Comparison of ENCODE assay signal across 12 mouse cellular contexts in genomic region chr9:106908715-106909114, GRCm38 (mm10). TPM values are rescaled to one million over a fixed set of nuclear protein-coding genes. Genes with fewer than 3 reads are reported as not detected.
A peak's percentile ranks its signal among the peaks of the same experiment; 100 is the strongest.
DNase-seq lines count a peak whose midpoint lies in the region; ATAC-seq and TF ChIP-seq lines count a peak whose summit lies in the region.
"Had no signal": no experiment of that assay in that cellular context is flagged by ENCODE, and none has a peak within 500 bp of the region (broad histone marks: within the 10 kb centered on the region; RNA-seq: fewer than 3 reads in every experiment).

No protein-coding gene starts in this region.

- H3K4me1 ChIP-seq in limb, embryonic 11.5 days (ENCODE audit: control insufficient read depth, insufficient read depth, low read length): 0 out of 2 replicates have a peak, but pooled peaks cover 2% of the 10 kb centered on the region
- H3K4me1 ChIP-seq in limb, embryonic 10.5 days: peaks cover 33% of the 10 kb centered on the region
- no peaks in the 10 kb centered on the region for H3K4me1 ChIP-seq in intestine, embryonic 14.5 days (replicated peaks; ENCODE audit: control insufficient read depth, insufficient read depth, low read length)
- H3K4me1 ChIP-seq in midbrain, embryonic 15.5 days: no peaks in the 10 kb centered on the region
- H3K4me1 ChIP-seq: heart, embryonic 13.5 days had no signal

- 27% methylated on average over 5 of the region's 5 CpGs for WGBS in limb, embryonic 11.5 days
- WGBS in limb, embryonic 10.5 days: 62% methylated on average over 5 of the region's 5 CpGs
- WGBS in intestine, embryonic 14.5 days: 37% methylated on average over 5 of the region's 5 CpGs
- 58% methylated on average over 5 of the region's 5 CpGs for WGBS in midbrain, embryonic 15.5 days

- no peak overlapping the region for H3K4me2 ChIP-seq in limb, embryonic 11.5 days (ENCODE audit: low read depth, severe bottlenecking)
- no peak overlapping the region for H3K4me2 ChIP-seq in intestine, embryonic 14.5 days (ENCODE audit: low read length)
- peak overlapping the region; percentile 18 for H3K4me2 ChIP-seq in myocyte (ENCODE audit: low read depth)
- no peak overlapping the region for H3K4me2 ChIP-seq in midbrain, embryonic 15.5 days
- H3K4me2 ChIP-seq: heart, embryonic 13.5 days had no signal

- no peak for TF ChIP-seq POLR2A in myocyte (IDR thresholded peaks at IDR 0.05; ENCODE audit: insufficient read length, low read depth)

- no peaks in the 10 kb centered on the region for H3K27me3 ChIP-seq in limb, embryonic 11.5 days (ENCODE audit: control insufficient read depth, insufficient read depth, low read length)
- no peaks in the 10 kb centered on the region for H3K27me3 ChIP-seq in limb, embryonic 10.5 days (ENCODE audit: low read depth, poor library complexity, severe bottlenecking)
- H3K27me3 ChIP-seq in intestine, embryonic 14.5 days (replicated peaks; ENCODE audit: control insufficient read depth, insufficient read depth, low read length): no peaks in the 10 kb centered on the region
- peaks cover 13% of the 10 kb centered on the region for H3K27me3 ChIP-seq in myocyte (ENCODE audit: control insufficient read depth, insufficient read depth, insufficient read length)
- H3K27me3 ChIP-seq in midbrain, embryonic 15.5 days (replicated peaks): no peaks in the 10 kb centered on the region
- H3K27me3 ChIP-seq: heart, embryonic 13.5 days had no signal

- no peak overlapping the region for H3K9ac ChIP-seq in limb, embryonic 11.5 days (ENCODE audit: low read length)
- H3K9ac ChIP-seq in intestine, embryonic 14.5 days (ENCODE audit: low read length): no peak overlapping the region
- H3K9ac ChIP-seq in midbrain, embryonic 15.5 days: no peak overlapping the region
- H3K9ac ChIP-seq: heart, embryonic 13.5 days had no signal

- no peak overlapping the region for H3K4me3 ChIP-seq in limb, embryonic 11.5 days (ENCODE audit: low read depth, low read length)
- no peak overlapping the region for H3K4me3 ChIP-seq in limb, embryonic 10.5 days
- no peak overlapping the region for H3K4me3 ChIP-seq in intestine, embryonic 14.5 days (ENCODE audit: low read depth, low read length)
- H3K4me3 ChIP-seq in myocyte: no peak overlapping the region
- no peak overlapping the region for H3K4me3 ChIP-seq in midbrain, embryonic 15.5 days
- H3K4me3 ChIP-seq: heart, embryonic 13.5 days had no signal

- no peak for ATAC-seq in limb, embryonic 11.5 days (ENCODE audit: insufficient number of reproducible peaks, low FRiP score, low TSS enrichment, low read depth)
- ATAC-seq in common myeloid progenitor, adult 5-6 weeks (replicated peaks; ENCODE audit: low read depth, poor library complexity, severe bottlenecking): peak; percentile 92
- peak; percentile 62; the same call in 1 of the 2 replicates for ATAC-seq in intestine, embryonic 14.5 days (replicated peaks; ENCODE audit: low FRiP score, low TSS enrichment, low read depth)
- no peak for ATAC-seq in midbrain, embryonic 15.5 days (replicated peaks)
- ATAC-seq in activated CD4-positive, CD25-positive, alpha-beta regulatory T cell, adult 4 months: no peak

- H3K27ac ChIP-seq in limb, embryonic 11.5 days (replicated peaks; ENCODE audit: low read depth, low read length): 0 out of 2 replicates have a peak overlapping the region, but pooled peaks have one; percentile 15
- no peak overlapping the region for H3K27ac ChIP-seq in limb, embryonic 10.5 days
- no peak overlapping the region for H3K27ac ChIP-seq in intestine, embryonic 14.5 days (ENCODE audit: low read depth)
- no peak overlapping the region for H3K27ac ChIP-seq in midbrain, embryonic 15.5 days
- H3K27ac ChIP-seq: heart, embryonic 13.5 days had no signal

- H3K9me3 ChIP-seq in limb, embryonic 11.5 days (ENCODE audit: control insufficient read depth, low read length): no peaks in the 10 kb centered on the region
- H3K9me3 ChIP-seq in limb, embryonic 10.5 days (replicated peaks): no peaks in the 10 kb centered on the region
- no peaks in the 10 kb centered on the region for H3K9me3 ChIP-seq in intestine, embryonic 14.5 days (ENCODE audit: control insufficient read depth, low read length)
- H3K9me3 ChIP-seq in midbrain, embryonic 15.5 days: no peaks in the 10 kb centered on the region
- H3K9me3 ChIP-seq: heart, embryonic 13.5 days had no signal

- H3ac ChIP-seq in myocyte (ENCODE audit: control insufficient read depth, insufficient read length): no peak overlapping the region

- no peaks in the 10 kb centered on the region for H3K36me3 ChIP-seq in limb, embryonic 11.5 days (ENCODE audit: control insufficient read depth, insufficient read depth, low read length)
- no peaks in the 10 kb centered on the region for H3K36me3 ChIP-seq in limb, embryonic 10.5 days
- no peaks in the 10 kb centered on the region for H3K36me3 ChIP-seq in intestine, embryonic 14.5 days (ENCODE audit: control insufficient read depth, insufficient read depth, low read length)
- H3K36me3 ChIP-seq in myocyte (ENCODE audit: control insufficient read depth, insufficient read depth): no peaks in the 10 kb centered on the region
- H3K36me3 ChIP-seq in midbrain, embryonic 15.5 days (replicated peaks): peaks cover 19% of the 10 kb centered on the region
- H3K36me3 ChIP-seq: heart, embryonic 13.5 days had no signal

- DNase-seq in limb, embryonic 11.5 days (ENCODE audit: low spot score): no peak
- DNase-seq in limb, embryonic 10.5 days (ENCODE audit: low spot score): no peak
- no peak for DNase-seq in intestine, embryonic 14.5 days (ENCODE audit: low spot score)
- DNase-seq: cerebellum, adult 11 months; kidney, adult 9 months; layer of hippocampus, postnatal 36 days; right cerebral cortex, postnatal 14 days had no signal

- H3K79me2 ChIP-seq in myocyte (ENCODE audit: control insufficient read depth, insufficient read depth): no peaks in the 10 kb centered on the region

TF ChIP-seq in myocyte, 11 proteins besides CTCF, POLR2A, EP300 and RAD21:
- TF ChIP-seq MYOD1 (IDR thresholded peaks at IDR 0.05; ENCODE audit: control insufficient read depth in 1 of 3, insufficient read length in 2 of 3, low read depth in 2 of 3) (no peak), E2F4 (IDR thresholded peaks at IDR 0.05; ENCODE audit: insufficient read depth) (no peak), MYOG (IDR thresholded peaks at IDR 0.05; ENCODE audit: control insufficient read depth in 1 of 3, insufficient read depth in 1 of 3, insufficient read length in 2 of 3, low read depth in 2 of 3) (no peak), USF1 (IDR thresholded peaks at IDR 0.05; ENCODE audit: low read depth) (no peak), CEBPB (IDR thresholded peaks at IDR 0.05; ENCODE audit: insufficient read depth, poor library complexity, severe bottlenecking) (no peak), MAX (IDR thresholded peaks at IDR 0.05; ENCODE audit: low read depth) (no peak), POLR2AphosphoS2 (IDR thresholded peaks at IDR 0.05; ENCODE audit: insufficient read length, low read depth) (no peak), REST (IDR thresholded peaks at IDR 0.05; ENCODE audit: insufficient read depth, insufficient read length) (no peak), TCF3 (IDR thresholded peaks at IDR 0.05; ENCODE audit: insufficient read length, low read depth) (no peak), TCF12 (IDR thresholded peaks at IDR 0.05; ENCODE audit: insufficient read depth, poor library complexity, severe bottlenecking) (no peak), SRF (IDR thresholded peaks at IDR 0.05; ENCODE audit: control insufficient read depth, insufficient read length, low read depth) (no peak)

RNA-seq across cellular contexts. Expression of gene Manf, which starts 16.9 kb away (rescaled TPM):
- polyA plus RNA-seq in limb, embryonic 11.5 days (2014; fragmentation: Nextera tagmentation; extraction: Ambion mirVana): 316 and 331 TPM in 2 replicates
- 290 and 342 TPM in 2 replicates for polyA plus RNA-seq in limb, embryonic 10.5 days (2016; fragmentation: Nextera tagmentation; extraction: Ambion mirVana)
- 160 and 252 TPM in 2 replicates for total RNA-seq in common myeloid progenitor, adult 5-6 weeks (2017)
- 214 and 260 TPM in 2 replicates for polyA plus RNA-seq in intestine, embryonic 14.5 days (2014; fragmentation: Nextera tagmentation; extraction: Ambion mirVana)
- polyA plus RNA-seq in myocyte (2012; fragmentation: generic; extraction: Trizol): 222 TPM
- polyA plus RNA-seq in midbrain, embryonic 15.5 days (2015; fragmentation: Nextera tagmentation; extraction: Ambion mirVana): 168 TPM in 2 replicates
- polyA plus RNA-seq in activated CD4-positive, CD25-positive, alpha-beta regulatory T cell, adult 4 months (2017; shearing (Covaris generic)): 100 to 1,000 TPM; 150 to 198 TPM

RNA-seq across cellular contexts. Expression of gene Rbm15b, which starts 21.5 kb away (rescaled TPM):
- 23.1 and 26.6 TPM in 2 replicates for polyA plus RNA-seq in limb, embryonic 11.5 days (2014; fragmentation: Nextera tagmentation; extraction: Ambion mirVana)
- polyA plus RNA-seq in limb, embryonic 10.5 days (2016; fragmentation: Nextera tagmentation; extraction: Ambion mirVana): 17.9 and 20.4 TPM in 2 replicates
- 23.6 and 29.1 TPM in 2 replicates for total RNA-seq in common myeloid progenitor, adult 5-6 weeks (2017)
- 14.8 and 16.1 TPM in 2 replicates for polyA plus RNA-seq in intestine, embryonic 14.5 days (2014; fragmentation: Nextera tagmentation; extraction: Ambion mirVana)
- polyA plus RNA-seq in myocyte (2012; fragmentation: generic; extraction: Trizol): 14.2 TPM
- 17.1 and 21.8 TPM in 2 replicates for polyA plus RNA-seq in midbrain, embryonic 15.5 days (2015; fragmentation: Nextera tagmentation; extraction: Ambion mirVana)
- 1 to 10 TPM; 3.2 to 4.4 TPM for polyA plus RNA-seq in activated CD4-positive, CD25-positive, alpha-beta regulatory T cell, adult 4 months (2017; shearing (Covaris generic))

Comparison
In these comparisons a context has a peak if more than half of its experiments do, and no peak if none do; other contexts are left out.
1. ATAC-seq: peak in common myeloid progenitor, adult 5-6 weeks (single experiment) and intestine, embryonic 14.5 days (single experiment); none in limb, embryonic 11.5 days (single experiment), midbrain, embryonic 15.5 days (single experiment) and activated CD4-positive, CD25-positive, alpha-beta regulatory T cell, adult 4 months (single experiment).